Mouse (Mus musculus) left cerebral cortex, postnatal 4 days (tissue): ENCODE data around the gene Qprt. TPM values are rescaled to one million over a fixed set of nuclear protein-coding genes. Genes with fewer than 3 reads are reported as not detected.

Experiments
- DNase-seq: peaks from one replicate; pipeline ENCODE4 v3.0.0-alpha.2; 2022
- intact Hi-C: fragments of 180-260 bp; cut with DNase I; formaldehyde crosslinking; loops from one replicate; pipeline ENCODE4 v1.15.1; 2025
- total RNA-seq, 2 experiments: library from RNA; stranded (reverse); gene quantifications; 2 replicates each; pipeline ENCODE4 v1.2.3; 2021

Gene Qprt
- total RNA-seq, 2 experiments from 2014 or later = 0.18 TPM; not detected in 1

DNA sequence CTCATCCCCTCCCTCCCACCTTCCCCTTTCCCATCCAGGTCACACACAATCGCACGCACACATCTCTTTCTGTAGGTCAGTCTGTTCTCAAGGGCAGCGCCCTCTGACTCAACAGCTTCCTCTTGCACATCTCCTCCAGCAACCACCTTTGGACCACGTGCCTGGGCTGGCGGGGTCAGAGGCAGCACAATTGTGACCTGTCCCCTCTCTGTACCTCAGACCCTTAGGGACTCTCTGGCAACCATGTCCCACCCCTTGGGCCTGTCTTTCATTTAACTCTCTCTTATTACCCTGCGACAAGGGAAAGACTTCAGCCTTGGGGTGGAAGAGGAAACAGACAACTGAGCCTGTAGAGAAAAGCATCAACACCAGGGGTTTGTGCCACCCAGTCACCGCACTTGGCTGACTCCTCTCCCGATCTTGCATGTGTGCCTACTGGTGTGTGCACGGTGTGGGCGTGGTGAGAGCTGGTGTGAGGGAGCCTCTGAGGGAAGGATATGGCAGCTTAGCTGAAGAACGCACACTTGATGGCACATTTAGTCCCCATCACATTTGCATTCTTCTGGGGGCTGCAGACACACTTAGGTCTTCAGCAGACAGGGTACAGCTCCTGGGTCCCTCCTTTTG lies 12.9 kb upstream of the Qprt start:
- intact Hi-C loops = loop anchor here (5.0 kb wide), 1 partner anchor 42 kb away; no protein-coding TSS in a partner anchor
- DNase-seq = no peak

DNA sequence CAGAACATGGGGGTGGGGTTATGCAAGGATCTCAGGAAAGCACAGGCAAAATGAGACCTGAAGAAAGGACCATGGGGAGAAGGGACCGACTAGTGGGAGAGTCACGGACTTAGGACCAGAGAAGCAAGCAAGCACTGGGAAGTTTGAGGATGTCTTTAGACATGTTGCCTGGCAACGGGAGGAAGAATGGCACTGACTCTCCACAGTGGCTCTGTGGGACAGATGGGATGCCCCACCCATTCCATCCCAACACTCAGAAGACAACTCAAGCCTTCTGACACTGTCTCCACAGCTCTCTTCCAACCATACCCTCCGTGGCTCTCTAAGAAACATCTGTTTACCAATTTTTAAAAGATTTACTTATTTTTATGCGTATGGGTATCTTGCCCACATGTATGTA lies 11.1 kb upstream of the Qprt start:
- intact Hi-C loops = loop anchor here (5.0 kb wide), 1 partner anchor 44 kb away; no protein-coding TSS in a partner anchor
- DNase-seq = no peak

DNA sequence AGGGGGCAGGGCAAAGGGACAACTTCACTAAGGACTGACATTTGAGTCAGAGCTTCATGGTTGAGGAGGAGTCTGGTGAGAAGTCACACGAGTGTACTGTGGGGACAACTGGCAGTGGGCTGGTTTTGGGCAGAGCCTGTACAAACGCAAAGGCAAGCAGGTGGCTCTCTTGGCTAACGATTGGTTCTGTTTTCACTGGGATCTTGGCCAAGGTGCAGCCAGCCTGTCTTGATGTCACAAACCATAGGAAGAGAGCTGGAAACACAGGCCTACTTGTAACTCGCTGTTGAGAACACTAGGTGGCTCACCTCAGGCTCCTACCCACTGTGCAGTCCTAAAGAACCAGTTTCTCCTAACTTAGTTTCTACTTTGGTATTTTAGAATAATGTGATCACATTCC lies 7.6 kb upstream of the Qprt start:
- intact Hi-C loops = loop anchor here (5.0 kb wide), 1 partner anchor 48 kb away; no protein-coding TSS in a partner anchor
- DNase-seq = peak; percentile 66

GRCm38 (mm10) chr7:127121061-127121910 lies 740 bp downstream of the Qprt start:
- no peak for DNase-seq
- intact Hi-C loops = no loop called here

GRCm38 (mm10) chr7:127118671-127119445 lies 3.2 kb downstream of the Qprt start:
- no peak for DNase-seq
- intact Hi-C loops = no loop called here

DNA sequence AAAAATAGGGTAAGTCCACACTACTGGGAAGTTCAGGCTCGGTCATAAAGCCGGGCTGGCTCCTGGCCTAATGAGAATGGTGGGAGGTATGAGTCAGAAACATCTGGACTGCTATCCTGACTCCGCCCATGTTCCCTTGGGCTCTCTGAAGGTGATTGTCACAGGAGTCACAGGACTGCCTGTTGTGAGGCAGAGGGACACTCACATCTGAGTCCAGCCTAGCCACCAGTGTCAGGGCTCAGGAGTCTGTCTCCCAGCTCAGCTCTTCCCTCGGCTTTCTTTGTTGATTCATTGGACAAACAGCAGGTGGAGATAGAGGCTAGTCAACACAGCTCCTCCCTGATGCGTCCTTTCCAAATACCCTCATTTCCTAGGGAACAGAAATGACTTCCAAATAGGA lies 4.1 kb downstream of the Qprt start:
- DNase-seq = no peak
- intact Hi-C loops = no loop called here

DNA sequence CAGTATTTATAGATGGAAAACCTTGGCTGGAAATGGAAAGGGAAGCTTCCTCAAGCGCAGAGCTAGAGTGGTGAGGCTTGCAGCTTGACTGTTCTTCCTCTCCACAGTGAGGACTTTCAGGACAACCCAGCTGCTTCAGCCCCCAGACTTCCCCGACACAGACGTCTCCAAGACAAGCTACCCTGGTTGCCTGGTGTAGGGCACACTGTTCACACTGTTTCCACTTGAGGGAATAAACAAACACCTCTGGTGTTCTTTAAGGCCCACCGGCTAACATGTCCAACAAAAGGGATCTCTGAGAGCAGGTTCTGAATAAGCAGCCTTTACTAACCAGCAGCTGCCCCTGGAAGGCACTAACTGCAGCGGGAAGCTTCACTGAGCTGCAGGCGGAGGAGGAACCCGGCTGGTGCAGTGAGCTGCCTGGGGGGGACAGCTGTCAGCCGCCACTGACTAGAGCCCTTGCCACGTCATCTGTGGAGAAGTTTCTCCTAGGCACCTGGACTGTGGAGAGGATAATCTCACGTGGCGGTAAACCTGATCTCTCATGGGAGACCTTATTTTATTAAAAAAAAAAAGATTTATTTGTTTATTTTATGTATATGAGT lies 5.6 kb downstream of the Qprt start:
- intact Hi-C loops = no loop called here

DNA sequence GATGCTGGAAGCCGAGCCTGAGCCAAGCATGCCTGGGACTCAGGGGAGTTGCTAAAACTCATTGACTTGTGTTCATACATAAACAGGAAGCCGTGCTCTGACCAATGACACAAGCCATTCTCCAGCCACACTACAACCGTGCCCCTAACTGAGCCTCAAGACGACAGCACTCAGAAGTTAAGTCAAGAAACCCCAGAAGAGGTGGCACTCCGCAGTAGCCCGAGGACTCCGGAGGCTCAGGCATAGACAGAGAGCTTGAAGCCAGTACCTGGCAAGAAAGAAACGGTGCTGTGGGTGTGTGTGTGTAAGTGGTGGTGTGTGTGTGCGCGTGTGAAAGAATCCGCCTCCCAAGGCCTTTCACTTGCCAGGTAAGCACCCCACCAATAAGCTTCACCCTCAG lies 7.1 kb downstream of the Qprt start:
- DNase-seq = no peak
- intact Hi-C loops = loop anchor here (5.0 kb wide), 1 partner anchor 288 kb away; no protein-coding TSS in a partner anchor

More for the DNA sequence above, 5.6 kb downstream of the Qprt start:
- no peak for DNase-seq

GRCm38 (mm10) chr7:127113614-127114259 lies 8.3 kb downstream of the Qprt start:
- intact Hi-C loops = loop anchor here (5.0 kb wide), 1 partner anchor 286 kb away; no protein-coding TSS in a partner anchor
- no peak for DNase-seq

DNA sequence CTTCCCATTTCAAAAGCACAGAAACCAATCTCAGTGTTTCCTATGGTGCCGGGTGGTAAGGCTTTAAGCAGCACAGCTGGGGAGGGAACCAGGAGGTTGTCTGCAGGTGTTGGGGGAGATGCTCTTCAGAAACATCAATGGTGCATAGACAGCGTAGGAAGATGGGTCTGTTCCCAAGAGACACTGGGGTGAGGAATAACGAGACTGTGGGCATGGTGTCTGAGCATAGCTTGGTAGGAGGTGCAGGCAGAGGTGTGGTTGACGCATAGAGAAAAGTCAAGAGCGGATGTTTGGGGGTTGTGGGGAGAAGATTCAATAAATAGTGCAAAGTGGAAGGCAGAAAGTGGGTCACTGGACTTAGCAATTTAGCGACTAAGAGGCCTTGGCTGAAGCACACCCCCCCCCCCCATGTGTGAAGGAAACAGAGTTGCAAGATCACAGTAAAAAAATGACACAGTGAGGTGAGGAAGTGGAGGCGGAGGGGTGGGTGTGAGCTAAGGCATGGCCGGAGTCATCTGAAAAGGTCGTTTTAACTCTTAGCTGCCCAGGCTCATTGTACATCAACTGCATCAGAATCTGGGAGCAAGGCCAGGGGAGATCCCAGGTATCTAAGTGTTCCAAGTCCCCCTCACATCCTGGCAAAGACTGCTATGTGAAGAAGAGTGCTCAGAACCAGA lies 9.0 kb downstream of the Qprt start:
- DNase-seq = no peak

GRCm38 (mm10) chr7:127112251-127112841 lies 9.7 kb downstream of the Qprt start:
- intact Hi-C loops = loop anchor here (5.0 kb wide), 1 partner anchor 285 kb away; no protein-coding TSS in a partner anchor
- DNase-seq = no peak

More for the DNA sequence above, 9.0 kb downstream of the Qprt start:
- intact Hi-C loops = loop anchor here (5.0 kb wide), 1 partner anchor 286 kb away; no protein-coding TSS in a partner anchor

- intact Hi-C loops = loop anchor here (5.0 kb wide), 1 partner anchor 284 kb away; no protein-coding TSS in a partner anchor
These were observed 10.6 kb downstream of the Qprt start for GRCm38 (mm10) chr7:127111461-127111860.

DNA sequence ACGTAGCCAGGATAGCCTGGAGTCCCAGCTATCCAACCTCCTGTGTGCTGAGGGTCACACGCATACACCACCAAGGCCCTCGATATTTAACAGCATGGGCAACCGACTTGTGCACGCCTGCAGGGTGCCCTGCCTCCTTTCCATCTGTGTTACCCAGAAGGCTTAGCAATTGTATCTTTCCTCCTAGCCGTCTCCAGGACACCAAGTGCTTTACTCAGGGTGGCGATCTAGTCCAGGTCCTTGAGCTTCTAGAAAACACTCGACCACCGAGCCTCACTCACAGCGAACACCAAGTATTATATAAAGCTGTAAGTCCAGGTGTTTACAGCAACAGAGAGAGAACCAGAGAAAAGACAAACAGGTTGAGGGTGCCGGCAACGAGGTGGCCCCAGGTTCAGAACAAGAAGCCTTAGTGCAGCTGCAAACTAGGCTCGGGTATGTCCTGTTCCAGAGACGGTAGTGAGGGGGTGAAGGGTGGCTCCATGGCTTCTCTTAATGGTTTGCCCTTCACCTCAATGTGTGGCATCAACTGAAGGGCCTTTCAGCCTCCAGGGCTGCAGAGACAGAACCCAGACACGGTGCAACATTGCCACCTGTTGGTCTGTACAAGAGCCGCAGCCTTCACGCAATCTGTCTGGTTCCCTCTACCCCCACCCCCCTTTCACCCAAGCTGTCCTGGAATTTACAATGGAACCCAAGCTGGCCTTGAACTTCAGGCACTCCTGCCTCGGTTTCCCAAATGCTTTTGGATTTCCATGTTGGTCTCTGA lies 11.6 kb downstream of the Qprt start:
- peak; percentile 80 for DNase-seq
- intact Hi-C loops = loop anchor here (5.0 kb wide), 1 partner anchor 283 kb away; no protein-coding TSS in a partner anchor

More at GRCm38 (mm10) chr7:127111461-127111860, 10.6 kb downstream of the Qprt start:
- peak; percentile 62 for DNase-seq

- intact Hi-C loops = loop anchor here (5.0 to 10.0 kb wide), 2 partner anchors 161 to 268 kb away; partner anchors contain the start of gene Asphd1
- no peak for DNase-seq
These were observed 16.5 kb downstream of the Qprt start for GRCm38 (mm10) chr7:127105551-127105950.

DNA sequence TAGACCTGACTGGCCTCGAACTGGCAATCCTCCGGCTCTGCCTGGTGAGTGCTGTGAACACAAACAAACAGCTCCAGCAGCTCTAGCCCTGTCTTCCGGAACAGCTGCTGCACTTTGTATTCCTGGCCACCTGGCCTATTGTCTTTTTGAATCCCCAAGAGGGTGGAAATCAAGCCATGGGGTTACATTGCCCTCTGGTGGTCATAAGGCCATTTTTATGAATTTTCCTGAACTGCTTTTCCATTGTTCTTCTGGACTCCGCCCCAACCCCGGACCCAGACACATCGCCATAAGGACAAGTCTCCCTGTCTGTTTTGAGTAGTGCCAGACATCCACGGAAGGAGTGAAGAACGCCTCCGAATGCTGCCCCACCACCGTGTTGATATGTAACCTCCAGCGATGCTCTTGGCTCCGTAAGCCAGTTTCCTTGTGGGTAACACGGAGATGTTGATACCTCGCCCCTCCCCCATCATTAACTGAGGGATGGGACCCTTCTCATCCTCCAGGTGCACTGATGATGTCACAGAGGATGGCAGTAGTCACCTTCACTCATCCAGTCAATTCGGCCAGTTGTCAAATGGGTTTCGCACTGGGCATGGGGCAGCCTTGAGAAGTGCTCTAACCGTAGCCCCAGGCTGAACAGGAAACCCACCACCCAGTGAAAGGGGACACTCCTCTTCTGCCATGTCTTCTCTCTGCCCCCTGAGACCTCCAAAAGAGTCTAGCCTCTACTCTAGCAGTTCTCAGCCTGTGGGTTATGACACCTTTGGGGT lies 17.3 kb downstream of the Qprt start:
- peak; percentile 77 for DNase-seq
- intact Hi-C loops = loop anchor here (5.0 to 10.0 kb wide), 2 partner anchors 160 to 267 kb away; partner anchors contain the start of gene Asphd1

GRCm38 (mm10) chr7:127103960-127104359 lies 18.1 kb downstream of the Qprt start:
- intact Hi-C loops = loop anchor here (10.0 kb wide), 1 partner anchor 159 kb away; the partner anchor contains the start of gene Asphd1
- no peak for DNase-seq

DNA sequence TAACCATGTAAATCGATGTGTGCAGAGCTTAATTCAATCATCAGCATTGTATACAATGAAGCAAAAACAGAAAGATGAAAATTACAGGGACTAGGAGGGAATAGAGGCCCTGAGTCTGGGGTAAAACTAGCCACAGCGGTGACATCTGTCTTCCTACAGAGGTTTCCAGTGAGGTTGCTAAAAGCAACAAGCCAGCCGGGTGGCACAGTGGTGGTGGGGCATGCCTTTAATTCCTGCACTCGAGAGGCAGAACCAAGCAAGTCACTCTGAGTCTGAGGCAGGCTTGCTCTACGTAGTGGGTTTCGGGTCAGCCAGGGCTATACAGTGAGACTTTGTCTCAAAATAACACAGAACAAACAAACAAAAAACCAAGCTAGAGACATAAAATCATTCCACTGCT lies 19.9 kb downstream of the Qprt start:
- DNase-seq = no peak
- intact Hi-C loops = loop anchor here (10.0 kb wide), 1 partner anchor 157 kb away; the partner anchor contains the start of gene Asphd1
